Mouse (Mus musculus): ENCODE measurements around the gene Slc37a1. TPM values are rescaled to one million over a fixed set of nuclear protein-coding genes. Genes with fewer than 3 reads are reported as not detected.

The Slc37a1 gene
- polyA plus RNA-seq, 1 experiment: 6.1 TPM

- H3K27me3 ChIP-seq (ENCODE audit: control insufficient read depth, insufficient read depth, low read length): no peaks in the 10 kb centered on the region
- no peaks in the 10 kb centered on the region for H3K4me1 ChIP-seq (ENCODE audit: control insufficient read depth, insufficient read depth, low read length)
- TF ChIP-seq CTCF (IDR thresholded peaks at IDR 0.05; ENCODE audit: borderline replicate concordance, insufficient read depth, low read depth, low read length): no peak
- TF ChIP-seq POLR2A (IDR thresholded peaks at IDR 0.05; ENCODE audit: borderline replicate concordance, insufficient read depth, low read length): no peak
- DNase-seq: no peak
- H3K4me3 ChIP-seq (replicated peaks; ENCODE audit: insufficient read depth, low read depth, low read length): no peak overlapping the region
- no peak overlapping the region for H3K27ac ChIP-seq (ENCODE audit: insufficient read depth, low read length)
Observed at GRCm38 (mm10) chr17:31370931-31371330, 84.3 kb downstream of the Slc37a1 start.

GRCm38 (mm10) chr17:31377961-31378360 is 91.4 kb downstream of the Slc37a1 start:
- Histone ChIP-seq H3K27me3 (ENCODE audit: control insufficient read depth, insufficient read depth, low read length) (no peaks in the 10 kb centered on the region), H3K4me3 (replicated peaks; ENCODE audit: insufficient read depth, low read depth, low read length) (peak overlapping the region; percentile 0), H3K27ac (ENCODE audit: insufficient read depth, low read length) (peak overlapping the region; percentile 69), H3K4me1 (ENCODE audit: control insufficient read depth, insufficient read depth, low read length) (peaks cover 7% of the 10 kb centered on the region; the same call in 1 of the 2 replicates)
- WGBS: 9% methylated on average over 7 of the region's 7 CpGs
- DNase-seq: peak; percentile 80 to 81
- TF ChIP-seq CTCF (IDR thresholded peaks at IDR 0.05; ENCODE audit: borderline replicate concordance, insufficient read depth, low read depth, low read length) (peak; percentile 89), POLR2A (IDR thresholded peaks at IDR 0.05; ENCODE audit: borderline replicate concordance, insufficient read depth, low read length) (no peak)

- TF ChIP-seq POLR2A (IDR thresholded peaks at IDR 0.05; ENCODE audit: borderline replicate concordance, insufficient read depth, low read length): no peak; the same call in 1 of the 2 replicates
- Histone ChIP-seq H3K4me3 (replicated peaks; ENCODE audit: insufficient read depth, low read depth, low read length) (peak overlapping the region; percentile 0), H3K27me3 (ENCODE audit: control insufficient read depth, insufficient read depth, low read length) (no peaks in the 10 kb centered on the region), H3K4me1 (ENCODE audit: control insufficient read depth, insufficient read depth, low read length) (peaks cover 10% of the 10 kb centered on the region), H3K27ac (ENCODE audit: insufficient read depth, low read length) (peak overlapping the region; percentile 69)
- DNase-seq: peak; percentile 66 to 76
- 29% methylated on average over 10 of the region's 10 CpGs for WGBS
Observed at GRCm38 (mm10) chr17:31378361-31378761, 91.8 kb downstream of the Slc37a1 start.

DNA sequence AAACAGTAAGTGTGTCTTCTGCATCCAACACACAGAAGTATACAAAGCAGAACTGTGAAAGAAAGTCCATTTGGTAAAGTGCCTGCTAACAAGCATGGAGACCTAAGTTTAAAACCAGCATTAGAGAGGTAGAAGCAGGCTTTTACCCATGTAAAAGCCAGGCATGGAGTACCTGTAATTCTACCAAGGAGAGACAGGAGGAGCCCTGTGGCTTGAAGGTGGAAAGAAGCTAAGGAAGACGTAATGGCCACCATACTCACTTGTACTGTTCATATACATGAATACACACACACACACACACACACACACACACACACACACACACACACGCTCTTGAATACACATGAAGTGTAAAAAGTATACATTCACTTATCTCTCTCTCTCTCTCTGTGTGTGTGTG is 92.5 kb downstream of the Slc37a1 start:
- Histone ChIP-seq H3K4me1 (ENCODE audit: control insufficient read depth, insufficient read depth, low read length) (peaks cover 12% of the 10 kb centered on the region), H3K27me3 (ENCODE audit: control insufficient read depth, insufficient read depth, low read length) (no peaks in the 10 kb centered on the region), H3K27ac (ENCODE audit: insufficient read depth, low read length) (no peak overlapping the region), H3K4me3 (replicated peaks; ENCODE audit: insufficient read depth, low read depth, low read length) (no peak overlapping the region)
- no peak for DNase-seq
- 90% methylated on average over 2 of the region's 2 CpGs for WGBS
- TF ChIP-seq CTCF (IDR thresholded peaks at IDR 0.05; ENCODE audit: borderline replicate concordance, insufficient read depth, low read depth, low read length): no peak
- no peak for TF ChIP-seq POLR2A (IDR thresholded peaks at IDR 0.05; ENCODE audit: borderline replicate concordance, insufficient read depth, low read length)

DNA sequence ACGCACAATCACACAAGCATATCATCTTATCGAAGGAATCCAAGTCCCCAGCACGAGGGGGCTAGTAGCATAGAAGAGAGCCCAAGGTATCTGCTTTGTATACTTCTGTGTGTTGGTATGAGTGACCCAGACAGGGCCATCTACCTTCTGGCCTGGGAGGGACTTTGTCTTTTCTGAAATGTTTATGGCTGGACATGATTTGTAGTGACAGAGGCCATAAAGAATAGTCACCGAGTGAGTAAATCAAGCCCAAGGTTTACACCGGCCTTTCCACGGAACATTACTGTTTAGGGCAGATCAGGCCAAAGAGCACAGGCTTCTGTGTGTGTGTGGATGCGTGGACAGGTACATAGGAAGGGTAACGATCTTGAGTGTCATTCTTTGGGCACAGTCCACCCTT is 93.3 kb downstream of the Slc37a1 start:
- Histone ChIP-seq H3K27ac (ENCODE audit: insufficient read depth, low read length) (no peak overlapping the region), H3K4me1 (ENCODE audit: control insufficient read depth, insufficient read depth, low read length) (peaks cover 14% of the 10 kb centered on the region), H3K27me3 (ENCODE audit: control insufficient read depth, insufficient read depth, low read length) (no peaks in the 10 kb centered on the region), H3K4me3 (replicated peaks; ENCODE audit: insufficient read depth, low read depth, low read length) (no peak overlapping the region)
- 96% methylated on average over 8 of the region's 8 CpGs for WGBS
- DNase-seq: no peak
- TF ChIP-seq POLR2A (IDR thresholded peaks at IDR 0.05; ENCODE audit: borderline replicate concordance, insufficient read depth, low read length): no peak
- no peak for TF ChIP-seq CTCF (IDR thresholded peaks at IDR 0.05; ENCODE audit: borderline replicate concordance, insufficient read depth, low read depth, low read length)

GRCm38 (mm10) chr17:31383320-31383719 is 96.7 kb downstream of the Slc37a1 start:
- TF ChIP-seq CTCF (IDR thresholded peaks at IDR 0.05; ENCODE audit: borderline replicate concordance, insufficient read depth, low read depth, low read length): no peak
- TF ChIP-seq POLR2A (IDR thresholded peaks at IDR 0.05; ENCODE audit: borderline replicate concordance, insufficient read depth, low read length): no peak
- Histone ChIP-seq H3K4me3 (replicated peaks; ENCODE audit: insufficient read depth, low read depth, low read length) (no peak overlapping the region), H3K27me3 (ENCODE audit: control insufficient read depth, insufficient read depth, low read length) (no peaks in the 10 kb centered on the region), H3K27ac (ENCODE audit: insufficient read depth, low read length) (no peak overlapping the region), H3K4me1 (ENCODE audit: control insufficient read depth, insufficient read depth, low read length) (peaks cover 23% of the 10 kb centered on the region)
- WGBS: 21% methylated on average over 6 of the region's 6 CpGs
- DNase-seq: peak; percentile 43 to 67

DNA sequence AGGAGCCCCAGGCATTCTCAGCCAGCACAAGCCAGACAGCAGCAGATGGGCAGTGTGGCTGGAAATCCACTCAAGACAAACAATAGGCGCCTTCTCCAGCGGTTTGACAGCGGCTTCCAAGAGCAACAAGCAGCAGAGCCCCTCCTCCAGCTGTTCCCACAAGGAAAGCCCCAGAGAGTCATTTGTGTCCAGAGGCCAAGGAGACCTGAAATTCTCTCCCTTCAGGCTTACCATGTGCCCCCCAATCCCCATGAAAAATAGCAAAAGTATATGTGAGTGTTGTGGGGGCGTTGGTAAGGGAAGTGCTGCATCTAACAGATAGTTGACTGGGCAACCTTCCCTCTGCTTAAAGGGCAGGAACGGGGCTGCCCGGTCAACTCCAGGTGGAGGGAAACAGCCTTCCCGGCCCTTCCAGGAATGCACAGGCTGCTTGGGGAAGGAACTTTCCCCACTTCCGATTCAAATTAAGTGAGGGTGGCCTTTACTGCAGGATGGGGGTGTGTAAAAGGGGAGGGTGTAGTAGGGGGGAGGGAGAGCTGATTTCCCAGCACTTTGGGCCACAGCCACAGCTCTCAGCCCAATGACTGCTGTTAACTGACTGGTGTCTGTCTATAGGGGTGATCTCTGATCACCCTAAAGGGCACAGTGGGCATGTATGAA is 98.5 kb downstream of the Slc37a1 start:
- TF ChIP-seq CTCF (IDR thresholded peaks at IDR 0.05; ENCODE audit: borderline replicate concordance, insufficient read depth, low read depth, low read length): no peak
- TF ChIP-seq POLR2A (IDR thresholded peaks at IDR 0.05; ENCODE audit: borderline replicate concordance, insufficient read depth, low read length): no peak
- WGBS: 66% methylated on average over 8 of the region's 8 CpGs
- Histone ChIP-seq H3K4me3 (replicated peaks; ENCODE audit: insufficient read depth, low read depth, low read length) (no peak overlapping the region), H3K27me3 (ENCODE audit: control insufficient read depth, insufficient read depth, low read length) (no peaks in the 10 kb centered on the region), H3K27ac (ENCODE audit: insufficient read depth, low read length) (no peak overlapping the region), H3K4me1 (ENCODE audit: control insufficient read depth, insufficient read depth, low read length) (peaks cover 35% of the 10 kb centered on the region)
- DNase-seq: no peak
